Mouse (Mus musculus): ENCODE measurements around the gene Bdh1.
A peak's percentile ranks its signal among the peaks of the same experiment; 100 is the strongest.
"Not testable (repeated sequence)": the region's sequence is repeated elsewhere in the genome, so short reads cannot be mapped to it uniquely, and the experiment has no call there.

Bdh1 gene

GRCm38 (mm10) chr16:31422000-31422399, at the start of gene Bdh1:
TSS of gene Bdh1 (plus strand) at chr16:31422280.
- DNase-seq: no peak

- DNase-seq: not testable (repeated sequence)
Observed at GRCm38 (mm10) chr16:31372316-31372715, 49.8 kb upstream of the Bdh1 start.

- not testable (repeated sequence) for DNase-seq
Observed at GRCm38 (mm10) chr16:31375877-31376582, 46.0 kb upstream of the Bdh1 start.

GRCm38 (mm10) chr16:31388269-31388668, 33.8 kb upstream of the Bdh1 start:
- not testable (repeated sequence) for DNase-seq

- no peak for DNase-seq
Observed at GRCm38 (mm10) chr16:31399231-31399630, 22.8 kb upstream of the Bdh1 start.

- DNase-seq: no peak
Observed at GRCm38 (mm10) chr16:31400908-31401692, 21.0 kb upstream of the Bdh1 start.

- DNase-seq: no peak
Observed at GRCm38 (mm10) chr16:31402096-31402495, 20.0 kb upstream of the Bdh1 start.

GRCm38 (mm10) chr16:31403971-31404370, 18.1 kb upstream of the Bdh1 start:
- DNase-seq: no peak

- no peak for DNase-seq
Observed at GRCm38 (mm10) chr16:31405040-31405439, 17.0 kb upstream of the Bdh1 start.

- no peak for DNase-seq
Observed at GRCm38 (mm10) chr16:31407872-31408271, 14.2 kb upstream of the Bdh1 start.

GRCm38 (mm10) chr16:31410969-31411368, 11.1 kb upstream of the Bdh1 start:
- DNase-seq: peak; percentile 28

GRCm38 (mm10) chr16:31412321-31412720, 9.8 kb upstream of the Bdh1 start:
- peak; percentile 48 for DNase-seq

- DNase-seq: no peak
Observed at GRCm38 (mm10) chr16:31413777-31414176, 8.3 kb upstream of the Bdh1 start.

GRCm38 (mm10) chr16:31415885-31416450, 6.1 kb upstream of the Bdh1 start:
- DNase-seq: no peak

GRCm38 (mm10) chr16:31418704-31419103, 3.4 kb upstream of the Bdh1 start:
- peak; percentile 55 for DNase-seq

- no peak for DNase-seq
Observed at GRCm38 (mm10) chr16:31419457-31419856, 2.6 kb upstream of the Bdh1 start.

- DNase-seq: no peak
Observed at GRCm38 (mm10) chr16:31422722-31423121, 642 bp downstream of the Bdh1 start.

GRCm38 (mm10) chr16:31423368-31423767, 1.3 kb downstream of the Bdh1 start:
- no peak for DNase-seq

- no peak for DNase-seq
Observed at GRCm38 (mm10) chr16:31424416-31425187, 2.5 kb downstream of the Bdh1 start.

GRCm38 (mm10) chr16:31425508-31425907, 3.4 kb downstream of the Bdh1 start:
- peak; percentile 84 for DNase-seq

GRCm38 (mm10) chr16:31426496-31427126, 4.5 kb downstream of the Bdh1 start:
- no peak for DNase-seq

- DNase-seq: no peak
Observed at GRCm38 (mm10) chr16:31428335-31428674, 6.2 kb downstream of the Bdh1 start.

Data from kidney, postnatal 10 days (tissue).